Mouse (Mus musculus): ENCODE data around the gene Brip1.
"Not testable (repeated sequence)": the region's sequence is repeated elsewhere in the genome, so short reads cannot be mapped to it uniquely, and the experiment has no call there.

Gene Brip1

DNA sequence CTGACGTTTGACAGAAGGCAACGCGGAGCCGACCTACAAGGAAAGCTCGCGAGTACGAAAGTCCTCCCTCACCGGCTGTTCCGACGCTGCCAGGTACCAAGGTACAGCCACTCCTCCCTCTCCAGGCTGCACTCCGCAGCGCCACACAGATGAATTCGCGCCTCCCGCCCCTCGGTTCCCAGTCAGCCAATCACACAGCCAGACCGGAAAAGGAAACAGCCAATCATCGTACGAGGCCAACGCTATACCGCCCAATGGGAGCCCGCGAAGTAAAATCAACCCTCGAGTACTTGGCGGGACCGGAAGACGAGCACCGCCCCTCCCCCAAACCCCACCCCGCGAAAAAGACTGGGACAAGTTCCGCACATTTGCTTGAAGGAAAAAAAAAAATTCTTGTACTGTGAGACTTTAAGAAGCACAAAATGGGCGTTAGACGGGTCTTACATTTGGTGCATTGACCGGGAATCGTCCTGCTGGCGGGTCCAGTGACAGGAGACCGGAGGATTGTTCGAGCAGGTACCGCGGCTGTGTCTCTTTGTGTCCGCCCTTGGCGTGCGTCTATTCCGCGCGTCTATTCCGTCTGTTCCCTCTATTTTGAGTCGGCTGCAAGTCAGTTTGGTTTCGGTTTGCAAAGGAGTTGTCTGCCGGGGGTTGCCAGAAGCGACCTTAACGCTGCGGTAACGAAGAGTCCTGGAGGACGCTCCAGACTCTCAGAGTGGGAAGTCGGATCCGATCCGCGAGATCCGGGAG, at the start of gene Brip1:
Gene Brip1 (minus strand): TSS at position 157 of the 750 bp plus-strand sequence.
- peak; percentile 86 for DNase-seq

DNA sequence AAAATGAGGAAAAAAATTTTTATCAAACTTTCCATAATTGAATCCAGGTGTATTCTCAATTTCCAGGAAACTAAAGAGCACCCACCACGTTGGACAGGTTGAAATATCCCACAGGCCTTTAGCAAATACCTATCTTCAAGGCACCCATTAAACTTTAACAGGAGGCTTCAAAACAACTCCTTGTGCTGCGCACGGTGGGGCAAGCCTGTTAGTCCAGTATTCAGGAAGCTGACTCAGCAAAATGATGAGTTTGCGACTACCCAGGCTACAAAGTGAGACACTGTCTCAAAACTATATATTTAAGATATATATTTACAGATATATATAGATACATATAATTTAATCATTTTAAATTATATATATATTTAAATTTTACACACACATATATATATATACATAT, 31.5 kb upstream of the Brip1 start:
- no peak for DNase-seq

DNA sequence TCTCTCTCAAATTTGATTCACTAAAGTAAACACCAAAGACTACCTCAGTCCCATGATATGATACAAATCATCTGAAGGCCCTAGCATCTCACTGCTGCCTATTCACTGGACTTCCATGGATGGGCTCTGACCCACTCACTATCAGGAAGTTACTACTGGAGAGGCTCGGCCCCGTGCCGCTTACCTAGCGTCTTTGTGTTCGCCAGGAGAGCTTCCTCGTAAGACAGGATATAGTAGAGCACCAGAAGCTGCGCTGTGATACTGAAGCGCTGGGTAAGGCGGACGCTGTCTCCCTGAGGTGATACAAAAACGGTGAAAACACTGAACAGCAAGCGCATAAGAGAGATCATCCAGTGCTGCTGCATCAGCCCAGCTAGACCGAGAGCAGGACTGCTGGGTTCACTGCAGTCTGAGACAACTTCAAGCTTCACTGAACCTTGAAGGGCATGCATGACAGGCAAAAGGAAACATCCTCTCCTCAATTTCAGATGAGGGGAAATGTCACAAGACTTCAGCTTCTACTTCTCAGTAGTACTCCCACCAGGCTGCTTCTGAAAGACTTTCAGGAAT, 30.9 kb upstream of the Brip1 start:
- DNase-seq, result no peak

DNA sequence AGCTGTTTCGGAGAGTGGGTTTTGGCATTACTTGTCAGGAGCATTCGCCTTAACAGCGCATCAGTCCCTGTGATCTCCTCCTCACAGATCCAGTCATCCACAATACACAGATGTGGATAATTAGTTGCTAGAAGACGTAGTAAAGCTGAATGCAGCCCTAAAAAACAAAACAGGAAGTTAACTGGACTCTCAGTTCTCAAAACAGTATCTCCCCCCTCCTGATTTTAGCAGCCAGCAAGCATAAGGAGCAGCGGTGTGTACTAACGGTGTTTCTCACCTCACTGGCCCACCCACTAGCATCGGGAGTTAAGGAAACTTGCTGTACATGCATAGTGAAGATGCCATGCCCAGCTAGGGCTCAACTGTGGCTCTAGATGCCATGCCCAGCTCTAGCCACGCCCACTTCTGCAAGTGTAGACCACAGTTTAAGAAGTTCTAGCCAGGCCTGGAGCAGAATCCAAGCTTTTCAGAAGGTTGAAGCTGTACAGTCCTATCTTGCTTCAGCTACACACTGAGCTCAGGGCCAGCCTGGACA, 25.7 kb upstream of the Brip1 start:
- DNase-seq, result no peak

DNA sequence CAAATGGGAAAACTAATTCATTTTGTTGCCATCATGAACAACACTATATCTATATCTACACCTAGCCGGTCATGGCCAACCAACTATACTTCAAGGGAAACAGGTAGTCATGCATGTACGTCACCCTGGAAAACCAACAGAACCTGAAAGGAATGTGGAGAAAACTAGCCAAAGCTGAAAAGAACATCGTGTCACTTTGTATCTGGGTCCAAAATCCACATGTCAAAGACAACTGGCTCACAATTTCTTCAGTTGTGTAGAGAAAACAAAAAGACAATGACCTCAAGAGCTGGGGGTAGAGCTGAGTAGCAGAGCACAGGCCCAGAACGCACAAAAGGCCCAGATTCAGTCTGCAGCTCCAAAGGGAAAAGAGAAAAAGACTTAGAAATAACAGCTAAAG, 24.8 kb upstream of the Brip1 start:
- no peak for DNase-seq

DNA sequence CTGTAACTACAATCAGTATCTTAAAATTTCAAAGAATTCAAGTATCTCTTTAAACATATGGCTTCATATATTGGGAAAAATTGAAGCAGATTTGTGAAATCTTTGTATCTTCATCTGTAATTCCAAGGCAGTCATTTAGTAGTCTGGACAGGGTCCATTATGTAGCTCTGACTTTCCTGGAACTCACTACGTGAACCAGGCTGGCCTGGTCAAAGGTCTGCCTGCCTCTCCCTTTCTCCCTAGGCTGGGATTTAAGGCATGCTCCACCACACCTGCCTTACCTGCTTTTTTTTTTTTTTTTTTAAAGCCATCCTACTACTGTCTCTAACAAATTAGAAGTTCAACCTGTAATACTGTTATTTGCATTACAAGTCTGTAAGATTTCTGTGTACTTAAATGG, 10.8 kb upstream of the Brip1 start:
- no peak for DNase-seq

DNA sequence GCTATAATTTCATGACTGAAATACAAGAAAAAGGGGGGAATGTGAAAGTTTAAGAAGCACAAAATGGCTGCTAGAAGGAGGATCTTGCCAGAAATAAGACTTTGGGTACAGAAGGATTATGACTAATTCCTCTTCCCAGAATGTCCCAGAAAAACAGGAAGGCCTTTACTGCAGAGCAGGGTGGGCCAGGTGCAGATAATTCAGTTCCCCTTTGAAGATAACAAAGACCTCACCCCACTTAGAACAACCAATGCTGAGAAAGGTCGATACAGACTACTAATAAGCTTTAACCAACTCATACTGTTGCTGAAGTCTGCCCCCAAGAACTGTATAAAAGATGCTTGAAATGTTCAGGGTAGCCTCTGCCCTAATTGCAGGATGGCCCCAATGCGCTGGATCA, 8.1 kb upstream of the Brip1 start:
- no peak for DNase-seq

DNA sequence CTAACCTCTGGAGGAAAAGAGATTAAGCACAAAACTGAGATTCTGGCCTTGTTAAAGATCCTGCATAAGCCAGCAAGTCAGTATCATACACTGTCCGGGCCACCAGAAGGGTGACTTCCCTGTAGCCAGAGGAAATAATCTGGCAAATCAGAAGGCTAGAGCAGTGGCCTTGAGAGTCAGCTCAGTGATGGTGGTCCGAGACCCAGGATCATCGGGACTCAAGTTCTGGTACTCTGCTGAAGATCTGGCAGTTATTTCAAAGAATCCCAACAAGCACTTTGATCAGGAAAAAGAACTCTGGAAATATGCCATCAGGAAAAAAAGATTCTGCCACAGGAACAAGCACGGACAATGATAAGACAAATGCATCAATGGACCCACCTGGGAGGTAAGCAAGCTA, 4.9 kb upstream of the Brip1 start:
- DNase-seq, result no peak

DNA sequence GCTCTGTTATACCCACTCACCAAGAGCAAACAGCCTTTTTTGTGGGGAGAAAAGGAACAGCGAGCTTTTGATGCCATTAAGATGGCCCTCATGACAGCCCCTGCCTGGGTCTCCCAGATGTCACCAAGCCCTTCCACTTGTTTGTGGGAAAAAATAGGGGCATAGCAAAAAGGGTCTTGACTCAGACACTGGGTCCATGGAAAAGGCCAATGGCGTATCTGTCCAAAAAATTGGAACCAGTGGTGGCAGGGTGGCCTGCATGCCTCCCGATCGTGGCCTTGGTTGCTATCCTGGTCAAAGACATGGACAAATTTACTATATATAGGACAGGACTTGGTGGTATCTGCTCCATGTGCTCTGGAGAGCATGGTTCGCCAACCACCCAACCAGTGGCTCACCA, 4.0 kb upstream of the Brip1 start:
- DNase-seq, result no peak

DNA sequence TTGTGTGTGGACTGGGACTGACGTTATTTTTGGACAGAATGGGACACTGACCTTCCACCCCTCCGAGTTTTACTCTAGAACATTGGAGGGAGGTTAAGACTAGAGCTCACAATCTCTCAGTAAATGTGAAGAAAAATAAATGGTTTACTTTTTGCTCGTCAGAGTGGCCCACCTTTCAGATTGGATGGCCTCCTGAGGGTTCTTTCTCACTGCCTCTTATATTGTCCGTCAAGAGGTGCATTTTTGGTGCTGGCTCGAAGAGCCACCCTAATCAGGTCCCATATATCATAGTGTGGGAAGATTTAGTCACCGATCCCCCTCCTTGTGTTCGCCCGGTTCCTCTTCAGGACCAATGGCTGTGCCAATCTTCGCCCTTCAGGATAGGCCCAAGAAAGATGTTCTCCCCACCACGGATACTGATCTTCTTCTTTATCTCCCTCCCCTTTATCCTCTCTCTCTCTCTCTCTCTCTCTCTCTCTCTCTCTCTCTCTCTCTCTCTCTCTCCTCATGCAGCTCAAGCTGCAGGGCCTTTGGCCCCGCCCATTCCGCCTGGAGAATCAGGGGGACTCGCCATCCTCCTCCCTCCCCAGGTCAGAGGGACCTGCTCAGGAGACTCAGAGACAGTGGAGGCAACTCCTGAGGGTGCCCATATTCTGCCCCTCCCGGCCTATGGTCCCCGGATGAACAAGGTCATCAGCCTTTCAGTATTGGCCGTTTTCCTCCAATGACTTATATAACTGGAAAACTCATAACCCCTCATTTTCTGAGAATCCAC, 1.1 kb upstream of the Brip1 start:
- no peak for DNase-seq

DNA sequence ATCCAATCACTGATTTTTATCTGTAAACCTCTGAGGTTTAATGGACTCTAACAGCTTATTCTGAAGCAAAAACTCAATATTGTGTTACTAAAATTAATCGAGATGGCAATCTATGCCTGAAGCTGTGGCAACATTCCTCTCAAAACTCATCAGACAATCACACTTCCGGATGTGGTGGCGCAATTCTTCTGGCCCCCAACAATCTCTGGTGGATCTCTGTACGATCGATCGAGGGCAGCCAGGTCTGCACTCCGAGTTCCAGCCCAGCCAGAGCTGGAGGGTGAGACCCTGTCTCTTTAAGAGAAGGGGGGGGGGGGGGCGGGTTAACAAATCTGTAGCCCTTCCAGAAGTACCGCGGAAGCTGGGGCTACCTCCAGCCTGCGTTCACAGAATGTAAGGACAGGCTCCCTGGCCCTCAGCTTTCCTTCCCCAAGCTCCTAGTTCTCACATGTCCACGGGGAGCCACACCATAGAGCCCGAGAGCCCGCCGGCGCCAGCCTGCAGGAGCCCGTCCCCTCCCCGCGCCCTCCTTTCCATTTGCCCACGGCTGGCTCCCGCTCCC, 452 bp downstream of the Brip1 start:
- DNase-seq, result no peak

DNA sequence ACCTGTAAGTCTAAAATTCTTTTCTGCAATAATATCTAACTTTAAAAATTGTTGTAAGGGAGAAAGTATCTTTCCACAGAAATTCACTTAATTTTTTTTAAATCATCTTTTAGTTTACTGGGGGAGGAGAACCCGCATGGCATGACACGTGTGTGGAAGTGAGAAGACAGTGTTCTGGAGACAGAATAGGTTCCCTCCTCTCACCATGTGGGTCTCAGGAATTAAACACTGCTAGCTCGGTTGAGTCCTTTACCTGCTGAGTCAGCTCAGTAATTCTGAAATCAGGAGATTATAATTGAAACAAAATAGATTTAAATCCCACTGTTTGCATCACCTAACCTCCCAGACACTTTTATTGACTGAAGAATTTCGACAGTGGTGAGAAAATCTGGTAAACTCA, 1.3 kb downstream of the Brip1 start:
- no peak for DNase-seq

DNA sequence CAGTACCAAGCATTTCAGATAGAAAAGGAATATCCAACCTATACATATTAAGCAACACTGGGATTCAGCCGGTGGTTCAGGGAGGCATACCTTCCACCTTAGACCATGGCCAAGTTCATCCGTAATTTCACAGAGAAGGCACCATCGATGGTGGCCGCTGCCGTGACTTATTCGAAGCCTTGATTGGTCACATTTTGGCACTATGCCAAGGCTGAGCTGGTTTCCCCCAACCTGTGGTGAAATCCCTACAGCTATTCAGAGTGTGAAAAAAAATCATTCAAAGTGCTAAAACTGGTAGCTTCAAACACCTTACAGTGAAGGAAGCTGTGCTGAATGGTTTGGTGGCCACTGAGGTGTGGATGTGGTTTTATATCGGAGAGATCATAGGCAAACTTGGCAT, 15.8 kb downstream of the Brip1 start:
- not testable (repeated sequence) for DNase-seq

DNA sequence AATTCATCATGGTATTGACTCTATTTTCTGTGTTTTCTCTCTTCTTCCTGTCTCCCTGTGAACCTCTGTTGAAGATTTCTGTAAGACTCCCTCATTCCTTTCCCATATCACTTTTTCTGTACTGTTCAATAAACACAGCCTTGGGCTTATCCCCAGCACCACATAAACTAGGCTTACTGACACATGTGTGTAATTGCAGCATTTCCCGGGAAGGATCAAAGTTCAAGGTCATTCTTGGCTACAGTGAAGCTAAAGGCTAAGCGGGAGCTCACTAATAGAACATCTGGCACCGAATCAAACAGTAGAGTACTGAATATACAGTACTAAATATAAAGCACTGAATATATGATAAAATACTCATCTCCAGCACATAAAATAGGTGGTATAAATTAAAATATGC, 25.2 kb downstream of the Brip1 start:
- DNase-seq, result no peak

DNA sequence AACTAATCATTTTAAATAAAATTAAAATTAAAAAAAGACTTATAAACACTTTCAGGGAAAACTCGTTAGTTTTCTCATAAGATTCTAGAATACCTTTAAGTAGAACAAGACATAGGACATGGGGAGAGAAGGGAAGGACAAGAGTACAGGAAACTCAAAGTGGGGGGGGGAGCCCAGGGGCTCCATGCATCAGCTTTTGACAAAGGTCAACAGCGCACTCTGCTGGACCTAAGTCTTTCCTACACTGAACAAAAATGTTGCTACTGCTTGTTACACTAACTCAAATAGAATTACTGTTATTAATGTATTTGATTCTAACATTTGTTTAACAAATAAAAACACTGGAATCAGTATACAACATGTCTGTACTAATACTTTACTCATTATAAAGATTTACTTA, 26.8 kb downstream of the Brip1 start:
- DNase-seq, result peak; percentile 56

DNA sequence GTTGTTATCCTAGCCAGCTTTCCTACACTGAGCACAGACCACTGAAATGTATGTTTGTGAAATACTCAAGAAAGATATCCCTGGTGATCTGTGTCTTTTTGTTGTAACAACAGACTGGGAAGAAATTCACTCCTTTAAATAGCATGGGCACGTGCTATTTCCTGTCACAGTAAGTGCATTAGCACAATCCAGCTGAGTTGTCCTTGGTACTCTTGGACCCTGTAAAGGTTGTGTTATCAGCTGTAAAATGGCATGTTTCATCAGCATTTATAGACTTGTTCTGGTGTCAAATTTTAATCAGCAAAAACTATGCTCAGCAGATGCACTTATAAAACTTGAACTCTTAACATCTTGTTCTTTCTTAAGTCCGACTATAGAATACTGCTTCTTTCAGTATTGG, 30.2 kb downstream of the Brip1 start:
- DNase-seq, result no peak

DNA sequence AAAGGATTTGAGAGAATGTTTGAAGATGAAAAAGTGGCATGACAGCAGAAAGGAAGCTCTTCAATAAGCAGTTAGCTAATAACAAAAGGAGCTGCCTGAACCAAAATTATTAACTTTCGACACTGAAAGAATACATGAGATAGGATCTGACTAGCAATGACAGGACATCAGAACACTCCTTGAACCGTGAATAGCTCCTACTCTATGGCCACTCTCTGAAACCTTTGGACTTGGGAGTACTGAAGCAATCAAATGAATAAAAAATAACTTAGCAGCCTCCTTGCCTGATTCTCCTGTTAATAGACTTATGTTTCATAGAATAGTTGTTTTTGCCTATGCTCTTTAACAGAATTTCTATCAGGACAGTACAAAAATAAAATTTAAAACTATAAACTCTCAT, 40.7 kb downstream of the Brip1 start:
- DNase-seq, result no peak

DNA sequence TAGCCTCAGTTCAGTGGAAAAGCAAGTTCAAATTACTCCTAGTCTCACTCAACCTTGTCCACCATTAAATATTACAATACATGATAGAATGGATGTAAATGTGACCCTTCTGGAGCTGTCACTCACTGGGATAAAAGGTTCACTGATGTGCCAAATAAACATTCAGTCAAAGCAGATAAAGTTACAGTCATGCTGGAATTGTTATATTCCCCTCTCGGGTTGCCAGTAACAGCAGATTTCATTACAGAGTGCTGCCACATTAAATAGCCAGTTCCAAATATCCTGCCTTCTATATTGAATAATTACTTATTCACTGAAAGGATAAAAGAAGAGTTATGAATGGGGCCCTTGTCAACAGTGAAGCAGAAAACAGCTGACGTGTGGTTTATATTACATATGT, 42.0 kb downstream of the Brip1 start:
- no peak for DNase-seq

DNA sequence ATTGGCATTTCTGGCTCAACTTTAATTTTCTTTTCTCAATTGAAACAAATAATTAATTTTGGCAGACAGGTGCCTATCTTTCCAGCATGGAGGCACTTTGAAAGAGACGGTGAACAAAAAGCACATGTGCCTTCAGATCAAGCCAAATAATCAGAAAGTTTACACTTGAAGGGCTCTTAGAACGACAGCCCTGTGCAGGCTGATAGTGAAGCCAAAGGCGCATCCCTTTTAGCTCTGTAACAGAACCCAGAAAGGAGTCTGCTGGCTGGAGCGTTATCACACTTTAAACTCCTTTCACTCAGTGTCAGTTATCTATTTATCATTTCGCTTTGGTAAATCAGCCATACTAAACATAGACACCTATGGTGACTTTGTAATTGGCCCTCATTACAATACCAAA, 45.4 kb downstream of the Brip1 start:
- no peak for DNase-seq

DNA sequence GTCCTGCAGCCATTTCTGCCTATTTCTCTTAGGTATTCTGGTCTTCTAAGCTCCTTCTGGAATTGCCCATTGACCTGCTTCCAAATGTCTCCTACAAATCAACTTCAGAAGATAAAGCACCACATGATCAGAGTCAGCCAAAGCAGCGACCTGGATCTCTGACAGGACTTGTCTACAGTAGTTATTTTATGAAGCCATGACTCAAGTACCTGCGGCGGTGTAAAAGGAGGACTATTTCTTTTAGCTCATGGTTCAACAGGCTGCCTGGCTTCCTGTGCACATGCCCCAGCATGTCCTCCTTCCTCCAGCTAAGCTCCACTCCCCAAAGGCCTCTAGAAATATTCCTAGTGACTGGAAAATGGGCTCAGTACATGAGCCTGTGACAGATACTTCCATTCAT, 69.7 kb downstream of the Brip1 start:
- no peak for DNase-seq

DNA sequence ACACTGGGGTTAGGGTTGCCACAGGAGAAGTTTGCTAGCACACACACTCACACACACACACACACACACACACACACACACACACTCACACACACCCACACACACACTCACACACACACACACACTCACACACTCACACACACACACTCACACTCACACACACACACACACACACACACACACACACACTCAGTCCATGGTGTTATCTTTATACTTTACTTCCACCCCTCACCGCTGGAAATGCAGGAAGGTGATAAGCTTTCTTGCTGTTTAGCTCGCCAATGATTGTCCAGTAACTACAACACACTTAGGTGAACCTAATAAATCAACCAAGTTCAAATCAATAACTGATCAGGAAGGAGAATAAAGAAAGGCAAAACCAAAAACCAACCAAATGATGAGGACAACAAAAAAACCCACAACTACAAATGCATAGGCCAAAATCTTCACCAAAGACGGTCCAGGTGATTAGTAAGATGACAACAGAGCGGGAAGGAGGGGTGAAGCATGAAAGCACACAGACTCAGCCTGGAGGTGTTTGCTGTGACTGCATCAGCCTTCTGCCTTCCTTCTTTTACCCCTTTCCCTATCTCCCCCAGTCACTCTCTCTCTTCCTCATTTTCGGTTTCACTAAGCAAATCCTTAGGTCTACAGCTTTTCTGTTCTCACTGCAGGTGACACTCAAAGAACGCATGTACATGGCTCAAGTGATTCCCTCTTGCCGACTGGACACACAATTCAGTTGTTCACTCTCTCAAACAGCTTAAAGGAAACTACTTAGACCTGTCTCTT, 83.7 kb downstream of the Brip1 start:
- no peak for DNase-seq

DNA sequence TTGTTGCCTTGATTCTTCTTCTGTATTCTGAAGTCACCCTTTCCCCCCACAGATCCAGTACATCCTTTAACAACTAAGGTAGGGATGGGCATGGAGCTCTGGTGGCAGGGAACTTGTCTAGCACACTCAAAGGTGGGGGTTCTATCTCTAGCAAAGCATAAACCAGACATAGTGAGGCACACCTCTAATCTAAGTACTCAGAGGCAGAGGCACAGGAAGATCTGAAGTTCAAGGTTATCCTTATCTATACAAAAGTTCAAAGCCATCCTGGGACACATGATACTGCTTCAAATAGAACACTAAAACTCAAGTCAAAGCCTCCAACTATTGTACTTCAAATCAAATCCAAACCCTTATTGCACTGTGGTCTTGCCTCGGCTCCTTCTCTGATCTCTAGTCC, 85.0 kb downstream of the Brip1 start:
- no peak for DNase-seq

DNA sequence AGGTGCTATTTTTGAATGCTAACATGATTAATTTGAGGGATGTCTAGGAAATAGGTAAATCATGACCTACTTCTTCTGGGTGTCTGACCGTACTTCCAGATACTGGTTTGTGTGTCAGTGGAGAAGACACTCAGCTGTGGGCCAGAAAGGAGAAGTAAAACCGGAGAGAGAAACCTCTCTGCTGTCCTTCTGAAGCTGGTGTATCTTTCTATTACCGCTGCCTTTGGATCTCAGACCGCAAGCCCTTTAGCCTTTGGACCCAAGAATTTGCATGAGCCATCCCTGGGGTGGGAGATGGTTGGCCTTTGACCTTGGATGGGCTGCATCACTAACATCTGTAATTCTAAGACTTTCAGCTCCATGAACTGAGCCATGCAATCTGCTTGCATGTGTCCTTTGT, 93.7 kb downstream of the Brip1 start:
- DNase-seq, result no peak

All from right cerebral cortex, postnatal 4 days (tissue).